Mouse (Mus musculus): ENCODE data around the gene Armc6. TPM values are rescaled to one million over a fixed set of nuclear protein-coding genes. Genes with fewer than 3 reads are reported as not detected.

Gene Armc6
- polyA plus RNA-seq, 1 experiment from 2014 or later = 17.8 TPM

GRCm38 (mm10) chr8:70179082-70179481, 55.2 kb downstream of the Armc6 start:
- 93% methylated on average over 4 of the region's 4 CpGs for WGBS (ENCODE audit: insufficient replicate concordance)
- H3K4me2 ChIP-seq = no peak overlapping the region
- H3K9me3 ChIP-seq (replicated peaks; ENCODE audit: control insufficient read depth, low read length) = no peaks in the 10 kb centered on the region
- H3K27me3 ChIP-seq (ENCODE audit: control insufficient read depth, insufficient read depth, low read length) = no peaks in the 10 kb centered on the region
- peaks cover 4% of the 10 kb centered on the region; the same call in 1 of the 2 replicates for H3K4me1 ChIP-seq (ENCODE audit: control insufficient read depth, insufficient read depth, low read length)
- peaks cover 22% of the 10 kb centered on the region for H3K36me3 ChIP-seq (ENCODE audit: control insufficient read depth, insufficient read depth, low read length)
- no peak overlapping the region for H3K9ac ChIP-seq (ENCODE audit: low read depth, low read length)
- H3K4me3 ChIP-seq (ENCODE audit: low read depth, low read length) = no peak overlapping the region
- no peak for ATAC-seq (replicated peaks; ENCODE audit: insufficient number of reproducible peaks, low FRiP score, low TSS enrichment)
- no peak overlapping the region for H3K27ac ChIP-seq (ENCODE audit: low read depth, low read length)

DNA sequence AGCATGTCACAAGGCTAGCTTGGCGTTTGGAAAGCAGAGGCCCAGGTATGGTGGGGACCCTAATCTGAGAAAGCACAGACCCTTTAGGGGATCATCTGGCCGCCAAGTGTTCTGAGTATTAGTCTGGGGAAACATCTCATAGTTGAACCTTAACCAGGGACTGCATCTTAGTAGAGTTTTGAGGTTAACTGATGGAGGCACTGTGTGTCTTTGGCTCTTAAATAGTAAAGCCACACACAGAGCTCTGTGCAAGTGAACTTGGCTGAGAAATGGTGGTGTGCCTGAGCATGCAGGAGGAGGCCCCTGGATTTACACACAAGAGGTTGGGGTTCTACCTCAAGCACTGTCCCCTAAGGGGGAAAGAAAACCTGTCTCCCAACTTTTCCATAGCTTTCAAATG, 56.0 kb downstream of the Armc6 start:
- peaks cover 20% of the 10 kb centered on the region for H3K36me3 ChIP-seq (ENCODE audit: control insufficient read depth, insufficient read depth, low read length)

GRCm38 (mm10) chr8:70174079-70174478, 60.2 kb downstream of the Armc6 start:
- 52% methylated on average over 7 of the region's 7 CpGs for whole genome bisulfite sequencing (ENCODE audit: insufficient replicate concordance)
- no peaks in the 10 kb centered on the region for H3K9me3 ChIP-seq (replicated peaks; ENCODE audit: control insufficient read depth, low read length)
- H3K27me3 ChIP-seq (ENCODE audit: control insufficient read depth, insufficient read depth, low read length) = no peaks in the 10 kb centered on the region
- no peak overlapping the region for H3K4me3 ChIP-seq (ENCODE audit: low read depth, low read length)
- H3K36me3 ChIP-seq (ENCODE audit: control insufficient read depth, insufficient read depth, low read length) = peaks cover 6% of the 10 kb centered on the region; the same call in 1 of the 2 replicates
- ATAC-seq (replicated peaks; ENCODE audit: insufficient number of reproducible peaks, low FRiP score, low TSS enrichment) = peak; percentile 46; the same call in 1 of the 2 replicates
- peaks cover 8% of the 10 kb centered on the region for H3K4me1 ChIP-seq (ENCODE audit: control insufficient read depth, insufficient read depth, low read length)
- no peak overlapping the region for H3K9ac ChIP-seq (ENCODE audit: low read depth, low read length)
- H3K27ac ChIP-seq (ENCODE audit: low read depth, low read length) = peak overlapping the region; percentile 62; the same call in 1 of the 2 replicates
- H3K4me2 ChIP-seq = peak overlapping the region; percentile 56

More for the DNA sequence above, 56.0 kb downstream of the Armc6 start:
- H3K4me2 ChIP-seq = no peak overlapping the region
- no peak overlapping the region for H3K4me3 ChIP-seq (ENCODE audit: low read depth, low read length)
- 90% methylated on average over 2 of the region's 2 CpGs for WGBS (ENCODE audit: insufficient replicate concordance)
- ATAC-seq (replicated peaks; ENCODE audit: insufficient number of reproducible peaks, low FRiP score, low TSS enrichment) = no peak
- no peaks in the 10 kb centered on the region for H3K9me3 ChIP-seq (replicated peaks; ENCODE audit: control insufficient read depth, low read length)
- H3K27ac ChIP-seq (ENCODE audit: low read depth, low read length) = no peak overlapping the region
- no peak overlapping the region for H3K9ac ChIP-seq (ENCODE audit: low read depth, low read length)
- no peaks in the 10 kb centered on the region for H3K27me3 ChIP-seq (ENCODE audit: control insufficient read depth, insufficient read depth, low read length)
- peaks cover 7% of the 10 kb centered on the region for H3K4me1 ChIP-seq (ENCODE audit: control insufficient read depth, insufficient read depth, low read length)

GRCm38 (mm10) chr8:70173320-70173719, 60.9 kb downstream of the Armc6 start:
- 72% methylated on average over 5 of the region's 5 CpGs for WGBS (ENCODE audit: insufficient replicate concordance)
- no peak overlapping the region for H3K4me3 ChIP-seq (ENCODE audit: low read depth, low read length)
- 0 out of 2 replicates have a peak overlapping the region, but pooled peaks have one; percentile 62 for H3K27ac ChIP-seq (ENCODE audit: low read depth, low read length)
- H3K27me3 ChIP-seq (ENCODE audit: control insufficient read depth, insufficient read depth, low read length) = no peaks in the 10 kb centered on the region
- no peak for ATAC-seq (replicated peaks; ENCODE audit: insufficient number of reproducible peaks, low FRiP score, low TSS enrichment)
- peak overlapping the region; percentile 69 for H3K4me2 ChIP-seq
- peaks cover 8% of the 10 kb centered on the region for H3K4me1 ChIP-seq (ENCODE audit: control insufficient read depth, insufficient read depth, low read length)
- H3K36me3 ChIP-seq (ENCODE audit: control insufficient read depth, insufficient read depth, low read length) = peaks cover 2% of the 10 kb centered on the region; the same call in 1 of the 2 replicates
- H3K9ac ChIP-seq (ENCODE audit: low read depth, low read length) = no peak overlapping the region
- no peaks in the 10 kb centered on the region for H3K9me3 ChIP-seq (replicated peaks; ENCODE audit: control insufficient read depth, low read length)

GRCm38 (mm10) chr8:70172043-70172681, 62.1 kb downstream of the Armc6 start, which contains the start of gene Tmem161a:
TSS of gene Tmem161a (plus strand) at chr8:70172356.
- Histone ChIP-seq H3K9me3 (replicated peaks; ENCODE audit: control insufficient read depth, low read length) (no peaks in the 10 kb centered on the region), H3K36me3 (ENCODE audit: control insufficient read depth, insufficient read depth, low read length) (peaks cover 2% of the 10 kb centered on the region; the same call in 1 of the 2 replicates), H3K27me3 (ENCODE audit: control insufficient read depth, insufficient read depth, low read length) (no peaks in the 10 kb centered on the region; the same call in 1 of the 2 replicates), H3K27ac (ENCODE audit: low read depth, low read length) (peak within 1 kb of the TSS; percentile 54; the same call in 1 of the 2 replicates), H3K4me3 (ENCODE audit: low read depth, low read length) (peak within 1 kb of the TSS; percentile 73), H3K4me1 (ENCODE audit: control insufficient read depth, insufficient read depth, low read length) (peaks cover 8% of the 10 kb centered on the region), H3K4me2 (peak within 1 kb of the TSS; percentile 69), H3K9ac (ENCODE audit: low read depth, low read length) (peak within 1 kb of the TSS; percentile 92)
- WGBS (ENCODE audit: insufficient replicate concordance) = 3% methylated on average over 27 of the region's 27 CpGs
- peak; percentile 82 for ATAC-seq (replicated peaks; ENCODE audit: insufficient number of reproducible peaks, low FRiP score, low TSS enrichment)

GRCm38 (mm10) chr8:70171240-70171639, 63.0 kb downstream of the Armc6 start:
- Histone ChIP-seq H3K4me1 (ENCODE audit: control insufficient read depth, insufficient read depth, low read length) (peaks cover 8% of the 10 kb centered on the region), H3K27ac (ENCODE audit: low read depth, low read length) (no peak overlapping the region), H3K4me2 (no peak overlapping the region), H3K36me3 (ENCODE audit: control insufficient read depth, insufficient read depth, low read length) (no peaks in the 10 kb centered on the region), H3K4me3 (ENCODE audit: low read depth, low read length) (no peak overlapping the region), H3K9ac (ENCODE audit: low read depth, low read length) (no peak overlapping the region), H3K27me3 (ENCODE audit: control insufficient read depth, insufficient read depth, low read length) (peaks cover 5% of the 10 kb centered on the region), H3K9me3 (replicated peaks; ENCODE audit: control insufficient read depth, low read length) (no peaks in the 10 kb centered on the region)
- no peak for ATAC-seq (replicated peaks; ENCODE audit: insufficient number of reproducible peaks, low FRiP score, low TSS enrichment)
- 84% methylated on average over 7 of the region's 7 CpGs for WGBS (ENCODE audit: insufficient replicate concordance)

GRCm38 (mm10) chr8:70170748-70171147, 63.5 kb downstream of the Armc6 start:
- Histone ChIP-seq H3K4me2 (no peak overlapping the region), H3K4me1 (ENCODE audit: control insufficient read depth, insufficient read depth, low read length) (peaks cover 8% of the 10 kb centered on the region), H3K9ac (ENCODE audit: low read depth, low read length) (no peak overlapping the region), H3K4me3 (ENCODE audit: low read depth, low read length) (no peak overlapping the region), H3K27ac (ENCODE audit: low read depth, low read length) (no peak overlapping the region), H3K27me3 (ENCODE audit: control insufficient read depth, insufficient read depth, low read length) (peaks cover 7% of the 10 kb centered on the region), H3K36me3 (ENCODE audit: control insufficient read depth, insufficient read depth, low read length) (no peaks in the 10 kb centered on the region), H3K9me3 (replicated peaks; ENCODE audit: control insufficient read depth, low read length) (no peaks in the 10 kb centered on the region)
- no peak for ATAC-seq (replicated peaks; ENCODE audit: insufficient number of reproducible peaks, low FRiP score, low TSS enrichment)
- 81% methylated on average over 3 of the region's 3 CpGs for WGBS (ENCODE audit: insufficient replicate concordance)

Measured in heart, embryonic 11.5 days (tissue).